Mouse (Mus musculus): Measurements from ENCODE around the gene Tbc1d8. TPM values are rescaled to one million over a fixed set of nuclear protein-coding genes. Genes with fewer than 3 reads are reported as not detected.

Gene Tbc1d8
- polyA plus RNA-seq, 1 experiment from 2014 or later: 5.3 TPM

- no peak overlapping the region for H3K4me3 ChIP-seq (ENCODE audit: low read depth, low read length)
- H3K9ac ChIP-seq (ENCODE audit: low read length): no peak overlapping the region
- no peak overlapping the region for H3K4me2 ChIP-seq (ENCODE audit: low read depth, severe bottlenecking)
- no peaks in the 10 kb centered on the region for H3K36me3 ChIP-seq (ENCODE audit: control insufficient read depth, insufficient read depth, low read length)
- no peaks in the 10 kb centered on the region for H3K9me3 ChIP-seq (ENCODE audit: control insufficient read depth, low read length)
- WGBS: 85% methylated on average over 7 of the region's 7 CpGs
- DNase-seq (ENCODE audit: low spot score) (no peak), ATAC-seq (ENCODE audit: insufficient number of reproducible peaks, low FRiP score, low TSS enrichment, low read depth) (no peak)
- H3K27ac ChIP-seq (replicated peaks; ENCODE audit: low read depth, low read length): no peak overlapping the region
- H3K27me3 ChIP-seq (ENCODE audit: control insufficient read depth, insufficient read depth, low read length): no peaks in the 10 kb centered on the region
- H3K4me1 ChIP-seq (ENCODE audit: control insufficient read depth, insufficient read depth, low read length): no peaks in the 10 kb centered on the region
Measured at GRCm38 (mm10) chr1:39408668-39409067, 69.9 kb downstream of the Tbc1d8 start.

GRCm38 (mm10) chr1:39408123-39408522, 70.4 kb downstream of the Tbc1d8 start:
- 85% methylated on average over 6 of the region's 6 CpGs for WGBS
- H3K27ac ChIP-seq (replicated peaks; ENCODE audit: low read depth, low read length): no peak overlapping the region

GRCm38 (mm10) chr1:39407108-39407507, 71.4 kb downstream of the Tbc1d8 start:
- no peak for ATAC-seq (ENCODE audit: insufficient number of reproducible peaks, low FRiP score, low TSS enrichment, low read depth)
- no peaks in the 10 kb centered on the region for H3K4me1 ChIP-seq (ENCODE audit: control insufficient read depth, insufficient read depth, low read length)
- no peaks in the 10 kb centered on the region for H3K27me3 ChIP-seq (ENCODE audit: control insufficient read depth, insufficient read depth, low read length)
- H3K27ac ChIP-seq (replicated peaks; ENCODE audit: low read depth, low read length): no peak overlapping the region
- 80% methylated on average over 4 of the region's 4 CpGs for WGBS
- H3K4me2 ChIP-seq (ENCODE audit: low read depth, severe bottlenecking): no peak overlapping the region
- H3K4me3 ChIP-seq (ENCODE audit: low read depth, low read length): no peak overlapping the region
- no peaks in the 10 kb centered on the region for H3K36me3 ChIP-seq (ENCODE audit: control insufficient read depth, insufficient read depth, low read length)
- no peak for DNase-seq (ENCODE audit: low spot score)
- no peak overlapping the region for H3K9ac ChIP-seq (ENCODE audit: low read length)
- no peaks in the 10 kb centered on the region for H3K9me3 ChIP-seq (ENCODE audit: control insufficient read depth, low read length)

More at GRCm38 (mm10) chr1:39408123-39408522, 70.4 kb downstream of the Tbc1d8 start:
- ATAC-seq (ENCODE audit: insufficient number of reproducible peaks, low FRiP score, low TSS enrichment, low read depth): no peak
- H3K4me2 ChIP-seq (ENCODE audit: low read depth, severe bottlenecking): no peak overlapping the region
- no peaks in the 10 kb centered on the region for H3K9me3 ChIP-seq (ENCODE audit: control insufficient read depth, low read length)
- DNase-seq (ENCODE audit: low spot score): no peak
- no peak overlapping the region for H3K9ac ChIP-seq (ENCODE audit: low read length)
- H3K4me1 ChIP-seq (ENCODE audit: control insufficient read depth, insufficient read depth, low read length): no peaks in the 10 kb centered on the region
- H3K36me3 ChIP-seq (ENCODE audit: control insufficient read depth, insufficient read depth, low read length): no peaks in the 10 kb centered on the region
- H3K27me3 ChIP-seq (ENCODE audit: control insufficient read depth, insufficient read depth, low read length): no peaks in the 10 kb centered on the region
- no peak overlapping the region for H3K4me3 ChIP-seq (ENCODE audit: low read depth, low read length)

GRCm38 (mm10) chr1:39400173-39400572, 78.4 kb downstream of the Tbc1d8 start:
- 93% methylated on average over 3 of the region's 3 CpGs for WGBS
- no peak for ATAC-seq (ENCODE audit: insufficient number of reproducible peaks, low FRiP score, low TSS enrichment, low read depth)

GRCm38 (mm10) chr1:39399228-39399627, 79.3 kb downstream of the Tbc1d8 start:
- H3K9ac ChIP-seq (ENCODE audit: low read length): no peak overlapping the region
- no peaks in the 10 kb centered on the region for H3K36me3 ChIP-seq (ENCODE audit: control insufficient read depth, insufficient read depth, low read length)
- no peaks in the 10 kb centered on the region for H3K4me1 ChIP-seq (ENCODE audit: control insufficient read depth, insufficient read depth, low read length)
- no peak overlapping the region for H3K4me3 ChIP-seq (ENCODE audit: low read depth, low read length)
- ATAC-seq (ENCODE audit: insufficient number of reproducible peaks, low FRiP score, low TSS enrichment, low read depth): no peak
- no peak overlapping the region for H3K4me2 ChIP-seq (ENCODE audit: low read depth, severe bottlenecking)
- no peak overlapping the region for H3K27ac ChIP-seq (replicated peaks; ENCODE audit: low read depth, low read length)
- 71% methylated on average over 4 of the region's 4 CpGs for WGBS
- H3K9me3 ChIP-seq (ENCODE audit: control insufficient read depth, low read length): no peaks in the 10 kb centered on the region
- DNase-seq (ENCODE audit: low spot score): no peak
- no peaks in the 10 kb centered on the region for H3K27me3 ChIP-seq (ENCODE audit: control insufficient read depth, insufficient read depth, low read length)

More at GRCm38 (mm10) chr1:39400173-39400572, 78.4 kb downstream of the Tbc1d8 start:
- no peak overlapping the region for H3K4me2 ChIP-seq (ENCODE audit: low read depth, severe bottlenecking)
- H3K27ac ChIP-seq (replicated peaks; ENCODE audit: low read depth, low read length): no peak overlapping the region
- no peaks in the 10 kb centered on the region for H3K4me1 ChIP-seq (ENCODE audit: control insufficient read depth, insufficient read depth, low read length)
- H3K9ac ChIP-seq (ENCODE audit: low read length): no peak overlapping the region
- no peak for DNase-seq (ENCODE audit: low spot score)
- no peaks in the 10 kb centered on the region for H3K27me3 ChIP-seq (ENCODE audit: control insufficient read depth, insufficient read depth, low read length)
- H3K4me3 ChIP-seq (ENCODE audit: low read depth, low read length): no peak overlapping the region
- no peaks in the 10 kb centered on the region for H3K9me3 ChIP-seq (ENCODE audit: control insufficient read depth, low read length)
- H3K36me3 ChIP-seq (ENCODE audit: control insufficient read depth, insufficient read depth, low read length): no peaks in the 10 kb centered on the region

- H3K36me3 ChIP-seq (ENCODE audit: control insufficient read depth, insufficient read depth, low read length): no peaks in the 10 kb centered on the region
- H3K9me3 ChIP-seq (ENCODE audit: control insufficient read depth, low read length): no peaks in the 10 kb centered on the region
- no peak overlapping the region for H3K27ac ChIP-seq (replicated peaks; ENCODE audit: low read depth, low read length)
- no peak overlapping the region for H3K9ac ChIP-seq (ENCODE audit: low read length)
- no peaks in the 10 kb centered on the region for H3K27me3 ChIP-seq (ENCODE audit: control insufficient read depth, insufficient read depth, low read length)
- no peaks in the 10 kb centered on the region for H3K4me1 ChIP-seq (ENCODE audit: control insufficient read depth, insufficient read depth, low read length)
- H3K4me3 ChIP-seq (ENCODE audit: low read depth, low read length): no peak overlapping the region
- 91% methylated on average over 6 of the region's 6 CpGs for WGBS
- no peak for DNase-seq (ENCODE audit: low spot score)
- no peak overlapping the region for H3K4me2 ChIP-seq (ENCODE audit: low read depth, severe bottlenecking)
- no peak for ATAC-seq (ENCODE audit: insufficient number of reproducible peaks, low FRiP score, low TSS enrichment, low read depth)
Measured at GRCm38 (mm10) chr1:39398284-39398683, 80.3 kb downstream of the Tbc1d8 start.

- WGBS: 81% methylated on average over 4 of the region's 4 CpGs
- Histone ChIP-seq H3K27me3 (ENCODE audit: control insufficient read depth, insufficient read depth, low read length) (no peaks in the 10 kb centered on the region), H3K27ac (replicated peaks; ENCODE audit: low read depth, low read length) (no peak overlapping the region), H3K4me3 (ENCODE audit: low read depth, low read length) (no peak overlapping the region), H3K4me2 (ENCODE audit: low read depth, severe bottlenecking) (no peak overlapping the region), H3K4me1 (ENCODE audit: control insufficient read depth, insufficient read depth, low read length) (no peaks in the 10 kb centered on the region), H3K9ac (ENCODE audit: low read length) (no peak overlapping the region), H3K9me3 (ENCODE audit: control insufficient read depth, low read length) (no peaks in the 10 kb centered on the region), H3K36me3 (ENCODE audit: control insufficient read depth, insufficient read depth, low read length) (no peaks in the 10 kb centered on the region)
- no peak for DNase-seq (ENCODE audit: low spot score)
- no peak for ATAC-seq (ENCODE audit: insufficient number of reproducible peaks, low FRiP score, low TSS enrichment, low read depth)
Measured at GRCm38 (mm10) chr1:39396347-39396746, 82.2 kb downstream of the Tbc1d8 start.

DNA sequence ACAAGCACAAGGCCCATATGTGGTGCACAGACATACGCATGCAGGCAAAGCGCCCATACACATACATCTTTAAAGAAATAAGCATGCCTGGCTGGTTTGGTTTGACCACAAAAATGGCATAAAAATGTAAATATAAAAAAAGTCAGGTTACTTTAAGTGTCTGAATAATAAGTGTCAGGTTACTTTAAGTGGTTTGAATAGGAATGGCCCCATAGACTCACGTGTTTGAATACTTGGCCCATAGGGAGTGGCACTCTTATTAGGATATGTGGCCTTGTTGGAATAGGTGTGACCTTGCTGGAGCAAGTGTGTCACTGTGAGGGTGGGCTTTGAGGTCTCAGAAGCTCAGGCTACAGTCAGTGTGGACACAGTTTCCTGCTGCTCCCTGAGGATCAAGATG, 83.9 kb downstream of the Tbc1d8 start:
- Histone ChIP-seq H3K27ac (replicated peaks; ENCODE audit: low read depth, low read length) (no peak overlapping the region), H3K4me1 (ENCODE audit: control insufficient read depth, insufficient read depth, low read length) (no peaks in the 10 kb centered on the region), H3K9me3 (ENCODE audit: control insufficient read depth, low read length) (no peaks in the 10 kb centered on the region), H3K27me3 (ENCODE audit: control insufficient read depth, insufficient read depth, low read length) (no peaks in the 10 kb centered on the region), H3K36me3 (ENCODE audit: control insufficient read depth, insufficient read depth, low read length) (no peaks in the 10 kb centered on the region), H3K4me2 (ENCODE audit: low read depth, severe bottlenecking) (no peak overlapping the region), H3K4me3 (ENCODE audit: low read depth, low read length) (no peak overlapping the region), H3K9ac (ENCODE audit: low read length) (no peak overlapping the region)
- 87% methylated on average over 3 of the region's 3 CpGs for WGBS
- ATAC-seq (ENCODE audit: insufficient number of reproducible peaks, low FRiP score, low TSS enrichment, low read depth): no peak
- no peak for DNase-seq (ENCODE audit: low spot score)

- Histone ChIP-seq H3K36me3 (ENCODE audit: control insufficient read depth, insufficient read depth, low read length) (no peaks in the 10 kb centered on the region), H3K27me3 (ENCODE audit: control insufficient read depth, insufficient read depth, low read length) (no peaks in the 10 kb centered on the region), H3K4me1 (ENCODE audit: control insufficient read depth, insufficient read depth, low read length) (no peaks in the 10 kb centered on the region), H3K9ac (ENCODE audit: low read length) (no peak overlapping the region), H3K27ac (replicated peaks; ENCODE audit: low read depth, low read length) (no peak overlapping the region), H3K4me3 (ENCODE audit: low read depth, low read length) (no peak overlapping the region), H3K4me2 (ENCODE audit: low read depth, severe bottlenecking) (no peak overlapping the region), H3K9me3 (ENCODE audit: control insufficient read depth, low read length) (no peaks in the 10 kb centered on the region)
- no peak for DNase-seq (ENCODE audit: low spot score)
- 80% methylated on average over 10 of the region's 10 CpGs for WGBS
- no peak for ATAC-seq (ENCODE audit: insufficient number of reproducible peaks, low FRiP score, low TSS enrichment, low read depth)
Measured at GRCm38 (mm10) chr1:39394096-39394495, 84.5 kb downstream of the Tbc1d8 start.

All from limb, embryonic 11.5 days (tissue).